Mouse (Mus musculus) forebrain, embryonic 12.5 days (tissue): ENCODE data around the gene Gm3839. TPM values are rescaled to one million over a fixed set of nuclear protein-coding genes. Genes with fewer than 3 reads are reported as not detected.

ENCODE experiments used
- microRNA-seq: library from miRNA; unstranded; fragments of <30 nt; microRNA quantifications from one replicate; pipeline ENCODE4, GENCODE M21; 2017
- polyA plus RNA-seq: library from polyadenylated mRNA; unstranded; fragments of >200 nt; fragmentation: Nextera tagmentation; extraction: Ambion mirVana; gene quantifications from 2 replicates; pipeline ENCODE4 v1.2.1, GENCODE M21; 2016

The Gm3839 gene
- polyA plus RNA-seq, 1 experiment from 2014 or later = 2.2 TPM

Small RNA genes within 50 kb of the gene (microRNA-seq; reads per million reads assigned to microRNA genes)
- gene Mir5124b = not detected

Other genes starting within 250 kb of the Gm3839 start
- 3.3 and 3.4 TPM in 2 replicates for gene Fhit, start 194.7 kb downstream of the Gm3839 start, polyA plus RNA-seq
- gene Ptprg, start 196.8 kb upstream of the Gm3839 start, polyA plus RNA-seq = 40.3 and 44.9 TPM in 2 replicates